Mouse (Mus musculus) B cell, adult 67 days (primary cell): ENCODE data around the gene Fchsd2. TPM values are rescaled to one million over a fixed set of nuclear protein-coding genes. Genes with fewer than 3 reads are reported as not detected.

Source experiments
- total RNA-seq, 2 experiments: library from RNA; stranded (reverse); gene quantifications; 4 replicates each; pipeline ENCODE4 v1.2.4; 2023

Gene Fchsd2
- 100 to 1,000 TPM; 450 to 624 TPM for total RNA-seq

DNA sequence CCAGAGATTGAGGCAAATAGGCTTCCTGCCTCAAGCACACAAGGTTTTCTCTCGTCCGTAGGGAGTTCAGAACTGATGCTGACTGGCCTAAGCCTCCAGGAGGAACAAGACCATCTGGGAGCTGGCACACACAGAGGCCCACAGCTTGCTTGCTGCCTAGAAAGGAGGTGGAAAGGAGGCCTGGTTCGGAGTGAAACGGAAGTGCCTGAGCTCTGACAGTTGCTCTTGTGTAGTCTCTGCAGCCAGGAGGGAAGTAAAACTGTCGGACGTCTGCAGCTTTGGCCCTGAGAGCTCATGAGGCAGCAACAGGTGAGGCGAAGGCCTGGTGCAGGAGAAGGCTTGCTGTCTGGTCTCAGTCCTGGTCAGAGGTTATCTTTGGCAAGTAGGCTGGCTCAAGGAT lies at the start of gene Fchsd2:
TSS of gene Fchsd2 (plus strand) at position 246 of the 400 bp plus-strand sequence.

DNA sequence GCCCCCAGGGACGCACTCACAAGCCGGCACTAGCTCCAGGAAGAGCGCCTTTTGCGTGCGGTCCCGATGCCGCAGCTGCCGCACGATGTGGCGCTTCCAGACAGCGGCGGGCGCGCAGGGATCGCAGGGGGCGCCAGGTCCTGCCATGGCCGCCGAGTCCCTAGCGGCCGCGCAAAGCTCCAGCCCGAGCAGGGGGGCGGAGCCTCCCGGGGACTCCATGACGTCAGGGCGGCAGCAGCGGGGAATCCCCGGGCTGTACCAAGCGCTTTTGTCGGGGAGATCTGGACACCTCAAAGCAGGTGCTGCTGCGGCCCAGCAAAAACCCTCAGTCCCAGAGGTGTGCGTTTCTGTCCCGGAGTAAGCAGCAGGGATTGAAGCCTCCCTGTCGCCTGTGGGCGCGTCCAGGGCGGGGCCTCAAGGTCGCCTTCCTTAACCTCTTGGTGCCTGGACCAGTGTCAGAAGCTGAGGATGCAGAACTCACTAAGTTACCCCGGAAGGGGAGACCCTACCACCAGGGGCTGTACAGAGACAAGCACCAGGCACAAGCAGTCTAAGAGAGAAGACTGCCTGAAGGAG lies 209.3 kb downstream of the Fchsd2 start, which contains the start of gene Atg16l2:
TSS of gene Atg16l2 (minus strand) at position 371 of the 576 bp plus-strand sequence.

GRCm38 (mm10) chr7:101317014-101317413 lies 224.4 kb downstream of the Fchsd2 start, which contains the start of gene Stard10:
Gene Stard10, plus strand, starts transcription at chr7:101317086.

Other genes starting within 250 kb of the Fchsd2 start
- 10 to 100 TPM; 30.5 to 36.7 TPM for gene Relt, start 229.4 kb upstream of the Fchsd2 start, total RNA-seq
- under 1 TPM in 1 of 2 experiments, not detected in 1; 0.32 TPM for gene Arhgef17, start 160.8 kb upstream of the Fchsd2 start, total RNA-seq
- gene P2ry6, start 118.2 kb upstream of the Fchsd2 start, total RNA-seq = under 1 TPM in 1 of 2 experiments, not detected in 1; 0.26 TPM
- gene P2ry2, start 80.0 kb upstream of the Fchsd2 start, total RNA-seq = under 1 TPM; 0.17 to 0.27 TPM
- 100 to 1,000 TPM; 174 to 187 TPM for gene Atg16l2, start 209.4 kb downstream of the Fchsd2 start, total RNA-seq
- 10 to 100 TPM; 38.2 to 43.6 TPM for gene Stard10, start 224.2 kb downstream of the Fchsd2 start, total RNA-seq